Mouse (Mus musculus) hindbrain, embryonic 10.5 days (tissue): Measurements from ENCODE around the gene Inhbe. TPM values are rescaled to one million over a fixed set of nuclear protein-coding genes. Genes with fewer than 3 reads are reported as not detected.
"Not testable (repeated sequence)": the region's sequence is repeated elsewhere in the genome, so short reads cannot be mapped to it uniquely, and the experiment has no call there.

Source experiments
- DNase-seq: peaks from one replicate; pipeline ENCODE4 v3.0.0-alpha.2; 2017; ENCODE audit warnings: low spot score
- H3K27ac ChIP-seq: fragments of 300-500 bp; sonication (generic); 2 replicates; pipeline ENCODE4 v1.5.1; 2016; ENCODE audit warnings: mild to moderate bottlenecking, moderate library complexity
- H3K27me3 ChIP-seq: fragments of 300-500 bp; sonication (generic); 2 replicates; pipeline ENCODE4 v1.6.1; 2016; ENCODE audit warnings: mild to moderate bottlenecking; ENCODE audit not compliant: poor library complexity, insufficient read depth, severe bottlenecking
- H3K36me3 ChIP-seq: fragments of 300-500 bp; sonication (generic); 2 replicates; pipeline ENCODE4 v1.6.1; 2016; ENCODE audit warnings: mild to moderate bottlenecking, moderate library complexity
- H3K4me1 ChIP-seq: fragments of 300-500 bp; sonication (generic); replicated peaks from 2 replicates; pipeline ENCODE4 v1.6.1; 2016; ENCODE audit warnings: mild to moderate bottlenecking
- H3K4me3 ChIP-seq: fragments of 300-500 bp; sonication (generic); 2 replicates; pipeline ENCODE4 v1.5.1; 2016; ENCODE audit warnings: mild to moderate bottlenecking, moderate library complexity
- H3K9me3 ChIP-seq: fragments of 300-500 bp; sonication (generic); 2 replicates; pipeline ENCODE4 v1.6.1; 2016; ENCODE audit warnings: mild to moderate bottlenecking, moderate library complexity
- WGBS: fragments of 180-500 bp; shearing (Covaris S2); methylation state at CpG from one replicate; pipeline ENCODE4 v1.1.7; 2016; 5-methylcytosine and 5-hydroxymethylcytosine counted together
- polyA plus RNA-seq: library from polyadenylated mRNA; unstranded; fragments of >200 nt; fragmentation: Nextera tagmentation; extraction: Ambion mirVana; gene quantifications from 2 replicates; pipeline ENCODE4 v1.2.1, GENCODE M21; 2016

The Inhbe gene
- polyA plus RNA-seq, 1 experiment from 2014 or later: not detected

- Histone ChIP-seq H3K4me3 (0 out of 2 replicates have a peak overlapping the region, but pooled peaks have one; percentile 88), H3K27me3 (no peaks in the 10 kb centered on the region), H3K9me3 (no peaks in the 10 kb centered on the region), H3K27ac (no peak overlapping the region), H3K36me3 (peaks cover 23% of the 10 kb centered on the region), H3K4me1 (peaks cover 13% of the 10 kb centered on the region)
- DNase-seq: no peak
- WGBS: 77% methylated on average over 4 of the region's 4 CpGs
These were observed 41.4 kb downstream of the Inhbe start for GRCm38 (mm10) chr10:127312858-127313257.

GRCm38 (mm10) chr10:127312356-127312676, 41.9 kb downstream of the Inhbe start:
- 3% methylated on average over 4 of the region's 4 CpGs for WGBS
- H3K4me3 ChIP-seq: peak overlapping the region; percentile 88
- H3K9me3 ChIP-seq: no peaks in the 10 kb centered on the region
- peaks cover 28% of the 10 kb centered on the region for H3K36me3 ChIP-seq
- peak; percentile 89 for DNase-seq
- no peaks in the 10 kb centered on the region for H3K27me3 ChIP-seq
- H3K27ac ChIP-seq: peak overlapping the region; percentile 95
- peaks cover 13% of the 10 kb centered on the region for H3K4me1 ChIP-seq

- Histone ChIP-seq H3K4me3 (peak within 1 kb of the TSS; percentile 88), H3K27me3 (no peaks in the 10 kb centered on the region), H3K36me3 (peaks cover 34% of the 10 kb centered on the region), H3K9me3 (no peaks in the 10 kb centered on the region), H3K27ac (peak within 1 kb of the TSS; percentile 95), H3K4me1 (peaks cover 13% of the 10 kb centered on the region)
- WGBS: under 1% methylated on average over 65 of the region's 65 CpGs
- peak; percentile 94 for DNase-seq
These were observed 42.5 kb downstream of the Inhbe start, which contains the start of gene Mars for GRCm38 (mm10) chr10:127311476-127312355. Mars (minus strand) TSS chr10:127311786.

- Histone ChIP-seq H3K27me3 (no peaks in the 10 kb centered on the region), H3K36me3 (peaks cover 43% of the 10 kb centered on the region), H3K4me1 (peaks cover 13% of the 10 kb centered on the region), H3K9me3 (no peaks in the 10 kb centered on the region), H3K4me3 (peak overlapping the region; percentile 88), H3K27ac (peak overlapping the region; percentile 95)
- WGBS: 38% methylated on average over 23 of the region's 23 CpGs
- no peak for DNase-seq
These were observed 43.4 kb downstream of the Inhbe start for GRCm38 (mm10) chr10:127310523-127311475.

- not testable (repeated sequence) for H3K27me3 ChIP-seq, H3K27ac ChIP-seq, DNase-seq, H3K9me3 ChIP-seq, H3K4me3 ChIP-seq
- 92% methylated on average over 3 of the region's 3 CpGs for WGBS
- Histone ChIP-seq H3K36me3 (peaks cover 59% of the 10 kb centered on the region), H3K4me1 (peaks cover 13% of the 10 kb centered on the region)
These were observed 45.0 kb downstream of the Inhbe start for GRCm38 (mm10) chr10:127309167-127309566.

GRCm38 (mm10) chr10:127303136-127303535, 51.1 kb downstream of the Inhbe start:
- no peaks in the 10 kb centered on the region for H3K27me3 ChIP-seq
- no peak overlapping the region for H3K4me3 ChIP-seq
- peaks cover 100% of the 10 kb centered on the region for H3K36me3 ChIP-seq
- 94% methylated on average over 11 of the region's 11 CpGs for WGBS
- no peaks in the 10 kb centered on the region for H3K4me1 ChIP-seq
- no peaks in the 10 kb centered on the region for H3K9me3 ChIP-seq
- no peak overlapping the region for H3K27ac ChIP-seq
- DNase-seq: no peak

GRCm38 (mm10) chr10:127300361-127300760, 53.9 kb downstream of the Inhbe start:
- Histone ChIP-seq H3K27me3 (no peaks in the 10 kb centered on the region), H3K4me1 (no peaks in the 10 kb centered on the region), H3K36me3 (peaks cover 100% of the 10 kb centered on the region), H3K27ac (no peak overlapping the region), H3K4me3 (no peak overlapping the region), H3K9me3 (no peaks in the 10 kb centered on the region)
- 94% methylated on average over 6 of the region's 6 CpGs for WGBS
- no peak for DNase-seq

Other genes starting within 250 kb of the Inhbe start
- 69.4 and 85.5 TPM in 2 replicates for gene Os9, start 233.3 kb downstream of the Inhbe start, polyA plus RNA-seq
- gene B4galnt1, start 189.2 kb downstream of the Inhbe start, polyA plus RNA-seq: 4.4 and 12.7 TPM in 2 replicates
- gene Slc26a10, start 173.8 kb downstream of the Inhbe start, polyA plus RNA-seq: 1.6 and 2.1 TPM in 2 replicates
- 29.8 and 33.5 TPM in 2 replicates for gene Arhgef25, start 164.3 kb downstream of the Inhbe start, polyA plus RNA-seq
- 110 and 151 TPM in 2 replicates for gene Dtx3, start 158.7 kb downstream of the Inhbe start, polyA plus RNA-seq
- 17.9 and 21.9 TPM in 2 replicates for gene Pip4k2c, start 142.8 kb downstream of the Inhbe start, polyA plus RNA-seq
- gene Kif5a, start 91.1 kb downstream of the Inhbe start, polyA plus RNA-seq: 24.4 and 39.4 TPM in 2 replicates
- 222 and 255 TPM in 2 replicates for gene Dctn2, start 88.0 kb downstream of the Inhbe start, polyA plus RNA-seq
- 12.8 and 16.3 TPM in 2 replicates for gene Mbd6, start 65.4 kb downstream of the Inhbe start, polyA plus RNA-seq
- gene Mars, start 42.6 kb downstream of the Inhbe start, polyA plus RNA-seq: 171 and 174 TPM in 2 replicates
- gene Arhgap9, start 32.4 kb downstream of the Inhbe start, polyA plus RNA-seq: 1.8 and 2.5 TPM in 2 replicates
- gene Gli1, start 12.4 kb downstream of the Inhbe start, polyA plus RNA-seq: 7.1 and 7.3 TPM in 2 replicates
- 0.13 TPM in 1 of 2 replicates, not detected in the other for gene Inhbc, start 16.0 kb upstream of the Inhbe start, polyA plus RNA-seq
- 31.0 and 35.5 TPM in 2 replicates for gene R3hdm2, start 25.9 kb upstream of the Inhbe start, polyA plus RNA-seq
- 0.72 and 1.5 TPM in 2 replicates for gene Stac3, start 147.3 kb upstream of the Inhbe start, polyA plus RNA-seq
- gene Ndufa4l2, start 160.6 kb upstream of the Inhbe start, polyA plus RNA-seq: 8.1 and 10.5 TPM in 2 replicates
- 103 and 118 TPM in 2 replicates for gene Shmt2, start 168.0 kb upstream of the Inhbe start, polyA plus RNA-seq
- 23.1 and 70.9 TPM in 2 replicates for gene Nxph4, start 180.1 kb upstream of the Inhbe start, polyA plus RNA-seq